Mouse (Mus musculus): ENCODE results near the gene Grifin. TPM values are rescaled to one million over a fixed set of nuclear protein-coding genes. Genes with fewer than 3 reads are reported as not detected.

The Grifin gene
- polyA plus RNA-seq, 1 experiment from 2014 or later = not detected

- Histone ChIP-seq H3K9ac (no peak overlapping the region), H3K4me2 (no peak overlapping the region), H3K4me1 (peaks cover 4% of the 10 kb centered on the region), H3K36me3 (replicated peaks) (no peaks in the 10 kb centered on the region), H3K27me3 (replicated peaks) (no peaks in the 10 kb centered on the region), H3K4me3 (no peak overlapping the region), H3K27ac (no peak overlapping the region), H3K9me3 (no peaks in the 10 kb centered on the region)
- ATAC-seq (replicated peaks) = no peak
- 63% methylated on average over 11 of the region's 11 CpGs for WGBS
Observed at GRCm38 (mm10) chr5:140567321-140567720, 2.5 kb upstream of the Grifin start.

- Histone ChIP-seq H3K9me3 (no peaks in the 10 kb centered on the region), H3K4me3 (no peak overlapping the region), H3K9ac (no peak overlapping the region), H3K27me3 (replicated peaks) (no peaks in the 10 kb centered on the region), H3K4me2 (no peak overlapping the region), H3K36me3 (replicated peaks) (no peaks in the 10 kb centered on the region), H3K27ac (no peak overlapping the region), H3K4me1 (peaks cover 4% of the 10 kb centered on the region)
- no peak for ATAC-seq (replicated peaks)
- 65% methylated on average over 4 of the region's 4 CpGs for WGBS
Observed at GRCm38 (mm10) chr5:140566271-140566670, 1.4 kb upstream of the Grifin start.

GRCm38 (mm10) chr5:140565856-140566255, 985 bp upstream of the Grifin start:
- Histone ChIP-seq H3K9me3 (no peaks in the 10 kb centered on the region), H3K4me2 (no peak overlapping the region), H3K4me3 (no peak overlapping the region), H3K36me3 (replicated peaks) (no peaks in the 10 kb centered on the region), H3K27me3 (replicated peaks) (no peaks in the 10 kb centered on the region), H3K27ac (no peak overlapping the region), H3K9ac (no peak overlapping the region), H3K4me1 (peaks cover 4% of the 10 kb centered on the region)
- ATAC-seq (replicated peaks) = peak; percentile 46; the same call in 1 of the 2 replicates
- 53% methylated on average over 6 of the region's 6 CpGs for WGBS

- Histone ChIP-seq H3K27me3 (replicated peaks) (no peaks in the 10 kb centered on the region), H3K9ac (no peak overlapping the region), H3K4me2 (no peak overlapping the region), H3K4me1 (peaks cover 4% of the 10 kb centered on the region), H3K27ac (no peak overlapping the region), H3K36me3 (replicated peaks) (no peaks in the 10 kb centered on the region), H3K4me3 (no peak overlapping the region), H3K9me3 (no peaks in the 10 kb centered on the region)
- WGBS = 22% methylated on average over 5 of the region's 5 CpGs
- ATAC-seq (replicated peaks) = peak; percentile 44; the same call in 1 of the 2 replicates
Observed at GRCm38 (mm10) chr5:140565451-140565850, 580 bp upstream of the Grifin start.

- Histone ChIP-seq H3K4me3 (no peak overlapping the region), H3K36me3 (replicated peaks) (no peaks in the 10 kb centered on the region), H3K27me3 (replicated peaks) (no peaks in the 10 kb centered on the region), H3K4me2 (no peak overlapping the region), H3K27ac (no peak overlapping the region), H3K9ac (no peak overlapping the region), H3K4me1 (no peaks in the 10 kb centered on the region), H3K9me3 (no peaks in the 10 kb centered on the region)
- 85% methylated on average over 9 of the region's 9 CpGs for WGBS
- ATAC-seq (replicated peaks) = no peak
Observed at GRCm38 (mm10) chr5:140562601-140563000, 2.3 kb downstream of the Grifin start.

- Histone ChIP-seq H3K4me1 (no peaks in the 10 kb centered on the region), H3K27ac (no peak overlapping the region), H3K27me3 (replicated peaks) (no peaks in the 10 kb centered on the region), H3K9me3 (no peaks in the 10 kb centered on the region), H3K4me3 (no peak overlapping the region), H3K4me2 (no peak overlapping the region), H3K36me3 (replicated peaks) (no peaks in the 10 kb centered on the region), H3K9ac (no peak overlapping the region)
- 62% methylated on average over 3 of the region's 3 CpGs for WGBS
- no peak for ATAC-seq (replicated peaks)
Observed at GRCm38 (mm10) chr5:140556859-140557258, 8.0 kb downstream of the Grifin start.

GRCm38 (mm10) chr5:140553719-140554118, 11.2 kb downstream of the Grifin start:
- WGBS = 87% methylated on average over 7 of the region's 7 CpGs
- no peak overlapping the region for H3K9ac ChIP-seq
- peaks cover 4% of the 10 kb centered on the region; the same call in 1 of the 2 replicates for H3K4me1 ChIP-seq
- H3K4me3 ChIP-seq = no peak overlapping the region
- H3K4me2 ChIP-seq = no peak overlapping the region
- H3K9me3 ChIP-seq = no peaks in the 10 kb centered on the region
- H3K36me3 ChIP-seq (replicated peaks) = no peaks in the 10 kb centered on the region
- no peak overlapping the region for H3K27ac ChIP-seq
- H3K27me3 ChIP-seq (replicated peaks) = no peaks in the 10 kb centered on the region
- ATAC-seq (replicated peaks) = no peak

GRCm38 (mm10) chr5:140549306-140550047, 15.4 kb downstream of the Grifin start:
- Histone ChIP-seq H3K9me3 (no peaks in the 10 kb centered on the region), H3K9ac (no peak overlapping the region), H3K27me3 (replicated peaks) (no peaks in the 10 kb centered on the region; the same call in 1 of the 2 replicates), H3K4me2 (peak overlapping the region; percentile 24; the same call in 1 of the 2 replicates), H3K4me1 (peaks cover 4% of the 10 kb centered on the region; the same call in 1 of the 2 replicates), H3K36me3 (replicated peaks) (no peaks in the 10 kb centered on the region), H3K27ac (peak overlapping the region; percentile 71), H3K4me3 (no peak overlapping the region)
- WGBS = 7% methylated on average over 17 of the region's 17 CpGs
- peak; percentile 88 for ATAC-seq (replicated peaks)

- H3K27me3 ChIP-seq (replicated peaks) = no peaks in the 10 kb centered on the region; the same call in 1 of the 2 replicates
- no peaks in the 10 kb centered on the region for H3K9me3 ChIP-seq
- WGBS = 91% methylated on average over 19 of the region's 19 CpGs
- no peak overlapping the region for H3K4me2 ChIP-seq
- H3K4me1 ChIP-seq = peaks cover 8% of the 10 kb centered on the region
- no peak overlapping the region for H3K9ac ChIP-seq
- no peak overlapping the region for H3K4me3 ChIP-seq
- no peaks in the 10 kb centered on the region for H3K36me3 ChIP-seq (replicated peaks)
- no peak overlapping the region for H3K27ac ChIP-seq
- ATAC-seq (replicated peaks) = no peak
Observed at GRCm38 (mm10) chr5:140546332-140546731, 18.5 kb downstream of the Grifin start.

- Histone ChIP-seq H3K4me3 (no peak overlapping the region), H3K27ac (no peak overlapping the region), H3K27me3 (replicated peaks) (no peaks in the 10 kb centered on the region; the same call in 1 of the 2 replicates), H3K9me3 (no peaks in the 10 kb centered on the region), H3K9ac (no peak overlapping the region), H3K4me2 (no peak overlapping the region), H3K4me1 (peaks cover 8% of the 10 kb centered on the region), H3K36me3 (replicated peaks) (no peaks in the 10 kb centered on the region)
- WGBS = 64% methylated on average over 6 of the region's 6 CpGs
- ATAC-seq (replicated peaks) = no peak
Observed at GRCm38 (mm10) chr5:140545651-140546050, 19.2 kb downstream of the Grifin start.

GRCm38 (mm10) chr5:140542811-140543575, 21.9 kb downstream of the Grifin start:
- Histone ChIP-seq H3K27ac (peak overlapping the region; percentile 48), H3K36me3 (replicated peaks) (no peaks in the 10 kb centered on the region), H3K4me3 (no peak overlapping the region), H3K4me2 (no peak overlapping the region), H3K9me3 (no peaks in the 10 kb centered on the region), H3K27me3 (replicated peaks) (no peaks in the 10 kb centered on the region; the same call in 1 of the 2 replicates), H3K4me1 (peaks cover 4% of the 10 kb centered on the region; the same call in 1 of the 2 replicates), H3K9ac (no peak overlapping the region)
- peak; percentile 82 for ATAC-seq (replicated peaks)
- 64% methylated on average over 9 of the region's 9 CpGs for WGBS

- Histone ChIP-seq H3K4me1 (peaks cover 11% of the 10 kb centered on the region; the same call in 1 of the 2 replicates), H3K36me3 (replicated peaks) (no peaks in the 10 kb centered on the region), H3K27ac (no peak overlapping the region), H3K4me2 (no peak overlapping the region), H3K27me3 (replicated peaks) (no peaks in the 10 kb centered on the region), H3K4me3 (no peak overlapping the region), H3K9me3 (no peaks in the 10 kb centered on the region), H3K9ac (no peak overlapping the region)
- 10% methylated on average over 8 of the region's 8 CpGs for WGBS
- no peak; the same call in 1 of the 2 replicates for ATAC-seq (replicated peaks)
Observed at GRCm38 (mm10) chr5:140540106-140540505, 24.8 kb downstream of the Grifin start.

Measured in midbrain, embryonic 15.5 days (tissue).